Mouse (Mus musculus): ENCODE measurements at regions not wholly inside any gene's neighbourhood (a gene's known extent, or its start where the extent isn't known, plus 50 kb on each side); places are given as distances from the start of the nearest gene placed in this dataset.

DNA sequence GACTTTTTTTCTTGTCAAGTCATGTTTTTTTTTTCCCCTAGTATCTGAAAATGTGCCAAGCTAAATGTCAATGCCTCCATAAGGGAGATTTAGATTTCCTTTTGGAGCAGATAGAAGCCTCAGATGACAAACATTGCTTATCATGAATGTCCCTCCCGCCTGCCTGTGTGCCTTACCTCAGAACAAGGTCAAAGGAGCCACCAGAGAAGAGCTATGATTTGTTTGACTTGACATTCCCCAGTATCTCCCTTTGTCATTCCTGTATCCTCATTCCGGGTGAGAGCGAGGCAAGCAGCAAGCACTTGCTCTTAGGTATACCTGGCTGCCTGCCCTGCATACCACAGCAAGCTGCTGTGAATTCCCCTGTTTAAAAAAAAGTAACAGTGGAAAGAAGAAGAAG, 246.9 kb upstream of the Usp25 start:
- ATAC-seq (ENCODE audit: low read depth) (no peak), DNase-seq (ENCODE audit: low spot score) (peak; percentile 31)
- no peaks in the 10 kb centered on the region for H3K9me3 ChIP-seq (ENCODE audit: control insufficient read depth, low read length)
- no peak overlapping the region for H3K27ac ChIP-seq (replicated peaks; ENCODE audit: low read depth, low read length)
- no peaks in the 10 kb centered on the region for H3K36me3 ChIP-seq (ENCODE audit: control insufficient read depth, insufficient read depth, low read length)
- 59% methylated on average over 3 of the region's 3 CpGs for WGBS
- no peak overlapping the region for H3K4me2 ChIP-seq (ENCODE audit: low read depth, low read length)
- no peaks in the 10 kb centered on the region for H3K27me3 ChIP-seq (replicated peaks; ENCODE audit: control insufficient read depth, insufficient read depth, low read length)
- H3K9ac ChIP-seq (ENCODE audit: low read depth, low read length) = no peak overlapping the region
- H3K4me3 ChIP-seq (ENCODE audit: low read depth, low read length) = no peak overlapping the region
- H3K4me1 ChIP-seq (ENCODE audit: control insufficient read depth, insufficient read depth, low read length) = peaks cover 6% of the 10 kb centered on the region; the same call in 1 of the 2 replicates

DNA sequence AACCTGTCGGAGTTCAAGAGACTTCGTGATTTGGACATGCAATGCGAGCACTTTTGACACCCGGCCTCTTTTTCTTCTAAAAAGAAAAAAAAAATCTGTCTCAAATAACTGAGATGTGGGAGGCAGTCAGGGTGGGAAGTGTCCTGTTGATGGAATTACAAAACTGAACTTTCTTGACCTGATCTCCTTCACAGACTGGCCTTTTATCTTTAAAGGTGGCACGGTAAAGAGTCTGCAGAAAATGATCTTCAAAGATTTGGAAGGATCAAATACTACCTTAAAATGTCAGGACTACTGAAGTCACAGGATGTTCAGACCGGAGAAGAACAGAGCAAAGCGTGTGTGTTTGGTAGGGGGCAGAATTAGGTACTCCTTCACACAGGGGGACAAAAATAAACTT, 248.0 kb upstream of the Usp25 start:
- WGBS = 13% methylated on average over 7 of the region's 7 CpGs
- Histone ChIP-seq H3K4me1 (ENCODE audit: control insufficient read depth, insufficient read depth, low read length) (peaks cover 6% of the 10 kb centered on the region; the same call in 1 of the 2 replicates), H3K4me3 (ENCODE audit: low read depth, low read length) (no peak overlapping the region), H3K27me3 (replicated peaks; ENCODE audit: control insufficient read depth, insufficient read depth, low read length) (no peaks in the 10 kb centered on the region), H3K27ac (replicated peaks; ENCODE audit: low read depth, low read length) (no peak overlapping the region), H3K36me3 (ENCODE audit: control insufficient read depth, insufficient read depth, low read length) (no peaks in the 10 kb centered on the region), H3K9ac (ENCODE audit: low read depth, low read length) (no peak overlapping the region), H3K9me3 (ENCODE audit: control insufficient read depth, low read length) (no peaks in the 10 kb centered on the region), H3K4me2 (ENCODE audit: low read depth, low read length) (peak overlapping the region; percentile 16; the same call in 1 of the 2 replicates)
- DNase-seq (ENCODE audit: low spot score) = no peak
- no peak for ATAC-seq (ENCODE audit: low read depth)

DNA sequence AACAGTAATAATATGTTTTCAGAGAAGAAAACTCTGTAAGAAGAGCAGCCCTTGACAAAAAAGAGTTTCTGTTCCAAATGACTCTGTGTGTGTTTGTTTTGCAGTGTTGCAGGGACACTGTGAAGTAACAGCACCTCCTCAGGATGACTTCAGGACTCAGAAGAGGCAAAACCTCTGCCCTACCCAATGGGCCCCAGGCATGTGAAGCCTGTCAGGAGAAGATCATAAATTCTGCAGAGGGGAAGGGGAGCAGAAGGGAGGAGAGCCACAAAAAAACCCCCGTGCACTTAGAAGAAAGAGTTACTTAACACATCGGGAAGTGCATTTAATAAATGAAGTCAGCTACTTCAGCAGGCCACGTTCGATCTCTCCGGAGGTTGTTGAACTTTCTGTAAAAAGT, 248.5 kb upstream of the Usp25 start:
- H3K9ac ChIP-seq (ENCODE audit: low read depth, low read length) = no peak overlapping the region
- 27% methylated on average over 5 of the region's 5 CpGs for WGBS
- no peak for ATAC-seq (ENCODE audit: low read depth)
- H3K4me1 ChIP-seq (ENCODE audit: control insufficient read depth, insufficient read depth, low read length) = peaks cover 6% of the 10 kb centered on the region; the same call in 1 of the 2 replicates
- H3K9me3 ChIP-seq (ENCODE audit: control insufficient read depth, low read length) = no peaks in the 10 kb centered on the region
- peak overlapping the region; percentile 16; the same call in 1 of the 2 replicates for H3K4me2 ChIP-seq (ENCODE audit: low read depth, low read length)
- H3K36me3 ChIP-seq (ENCODE audit: control insufficient read depth, insufficient read depth, low read length) = no peaks in the 10 kb centered on the region
- no peak overlapping the region for H3K27ac ChIP-seq (replicated peaks; ENCODE audit: low read depth, low read length)
- no peak overlapping the region for H3K4me3 ChIP-seq (ENCODE audit: low read depth, low read length)
- no peaks in the 10 kb centered on the region for H3K27me3 ChIP-seq (replicated peaks; ENCODE audit: control insufficient read depth, insufficient read depth, low read length)
- no peak for DNase-seq (ENCODE audit: low spot score)

DNA sequence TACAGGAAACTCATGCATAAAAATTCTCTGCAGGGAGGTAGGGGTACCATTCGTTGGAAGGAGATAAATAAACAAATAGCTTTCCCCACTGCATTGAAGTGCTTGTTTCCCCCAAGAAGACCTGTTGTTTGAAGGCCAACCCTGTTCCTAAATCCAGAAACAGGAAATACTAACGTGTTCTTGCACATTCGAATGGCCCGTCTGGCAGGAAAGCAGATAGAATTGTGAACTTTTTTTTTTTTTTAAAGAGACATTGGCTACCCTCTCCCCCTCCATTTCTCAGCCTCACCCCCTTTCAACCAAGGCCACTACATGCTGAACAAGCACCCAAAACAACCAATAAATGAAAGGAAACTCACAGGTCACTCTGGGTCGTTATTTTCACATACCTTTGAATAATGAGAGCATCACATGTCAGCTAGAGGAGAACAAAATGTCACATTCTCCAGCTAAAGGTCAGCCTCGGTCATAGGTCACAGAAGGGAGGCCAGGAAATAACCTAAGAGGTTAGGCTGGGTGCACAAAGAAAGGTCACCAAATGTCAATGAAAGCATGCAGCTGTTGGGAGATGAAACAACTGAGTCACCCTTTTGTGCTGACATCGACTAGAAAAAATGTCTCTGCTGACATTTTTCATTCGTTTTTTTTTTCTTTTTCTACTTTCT, 250.8 kb upstream of the Usp25 start:
- no peak for ATAC-seq (ENCODE audit: low read depth)
- WGBS = 9% methylated on average over 8 of the region's 8 CpGs

DNA sequence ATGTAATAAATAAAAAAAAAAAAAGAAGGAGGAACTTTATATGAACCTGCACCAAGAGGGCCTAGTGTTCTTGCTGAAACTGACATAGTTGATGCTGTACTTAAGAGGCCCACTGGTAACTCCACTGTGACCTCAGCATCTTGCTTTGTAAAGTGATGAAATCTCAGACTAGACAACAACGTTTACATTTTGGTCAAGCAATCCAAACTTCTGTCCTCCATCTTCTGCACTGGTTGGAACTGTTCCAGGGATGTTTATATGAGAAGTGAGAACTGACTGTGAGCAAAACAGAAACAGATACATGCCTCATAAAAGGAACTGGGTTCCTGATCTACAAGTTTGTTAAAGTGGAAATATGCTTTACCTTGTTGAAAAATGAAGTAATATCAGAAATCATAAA, 251.7 kb upstream of the Usp25 start:
- H3K27me3 ChIP-seq (replicated peaks; ENCODE audit: control insufficient read depth, insufficient read depth, low read length) = no peaks in the 10 kb centered on the region
- H3K9ac ChIP-seq (ENCODE audit: low read depth, low read length) = no peak overlapping the region
- no peak overlapping the region for H3K27ac ChIP-seq (replicated peaks; ENCODE audit: low read depth, low read length)
- DNase-seq (ENCODE audit: low spot score) (no peak), ATAC-seq (ENCODE audit: low read depth) (no peak)
- no peaks in the 10 kb centered on the region for H3K9me3 ChIP-seq (ENCODE audit: control insufficient read depth, low read length)
- WGBS = 48% methylated on average over 1 of the region's 1 CpGs
- H3K36me3 ChIP-seq (ENCODE audit: control insufficient read depth, insufficient read depth, low read length) = no peaks in the 10 kb centered on the region
- no peak overlapping the region for H3K4me2 ChIP-seq (ENCODE audit: low read depth, low read length)
- no peak overlapping the region for H3K4me3 ChIP-seq (ENCODE audit: low read depth, low read length)
- H3K4me1 ChIP-seq (ENCODE audit: control insufficient read depth, insufficient read depth, low read length) = peaks cover 6% of the 10 kb centered on the region; the same call in 1 of the 2 replicates

More for the DNA sequence above, 250.8 kb upstream of the Usp25 start:
- H3K4me1 ChIP-seq (ENCODE audit: control insufficient read depth, insufficient read depth, low read length) = peaks cover 6% of the 10 kb centered on the region; the same call in 1 of the 2 replicates
- no peak overlapping the region for H3K27ac ChIP-seq (replicated peaks; ENCODE audit: low read depth, low read length)
- no peak for DNase-seq (ENCODE audit: low spot score)
- no peaks in the 10 kb centered on the region for H3K9me3 ChIP-seq (ENCODE audit: control insufficient read depth, low read length)
- H3K4me2 ChIP-seq (ENCODE audit: low read depth, low read length) = no peak overlapping the region
- H3K9ac ChIP-seq (ENCODE audit: low read depth, low read length) = no peak overlapping the region
- no peak overlapping the region for H3K4me3 ChIP-seq (ENCODE audit: low read depth, low read length)
- H3K36me3 ChIP-seq (ENCODE audit: control insufficient read depth, insufficient read depth, low read length) = no peaks in the 10 kb centered on the region
- no peaks in the 10 kb centered on the region for H3K27me3 ChIP-seq (replicated peaks; ENCODE audit: control insufficient read depth, insufficient read depth, low read length)

DNA sequence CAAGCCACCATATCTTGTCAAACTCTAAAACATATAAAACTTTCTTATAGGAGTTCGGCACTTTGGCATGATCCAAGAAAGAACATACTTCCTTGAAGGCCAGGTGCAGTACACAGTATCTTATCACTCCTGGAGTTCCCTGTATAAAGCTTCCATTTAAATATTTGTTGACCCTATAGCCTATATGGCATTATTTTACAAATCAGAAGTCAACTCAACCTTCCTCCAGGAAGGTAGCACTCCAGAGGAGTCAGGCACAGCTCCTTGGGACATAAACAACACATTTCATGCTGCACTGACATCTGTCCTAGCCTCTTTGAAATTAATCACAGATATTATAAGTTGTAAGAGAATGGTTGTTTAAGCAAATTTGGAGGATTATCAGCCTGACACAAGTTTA, 252.5 kb upstream of the Usp25 start:
- Histone ChIP-seq H3K27me3 (replicated peaks; ENCODE audit: control insufficient read depth, insufficient read depth, low read length) (no peaks in the 10 kb centered on the region), H3K36me3 (ENCODE audit: control insufficient read depth, insufficient read depth, low read length) (no peaks in the 10 kb centered on the region), H3K9me3 (ENCODE audit: control insufficient read depth, low read length) (no peaks in the 10 kb centered on the region), H3K4me3 (ENCODE audit: low read depth, low read length) (no peak overlapping the region), H3K4me1 (ENCODE audit: control insufficient read depth, insufficient read depth, low read length) (0 out of 2 replicates have a peak, but pooled peaks cover 3% of the 10 kb centered on the region), H3K27ac (replicated peaks; ENCODE audit: low read depth, low read length) (no peak overlapping the region), H3K4me2 (ENCODE audit: low read depth, low read length) (no peak overlapping the region), H3K9ac (ENCODE audit: low read depth, low read length) (no peak overlapping the region)
- ATAC-seq (ENCODE audit: low read depth) = no peak
- 84% methylated on average over 1 of the region's 1 CpGs for WGBS
- DNase-seq (ENCODE audit: low spot score) = no peak

DNA sequence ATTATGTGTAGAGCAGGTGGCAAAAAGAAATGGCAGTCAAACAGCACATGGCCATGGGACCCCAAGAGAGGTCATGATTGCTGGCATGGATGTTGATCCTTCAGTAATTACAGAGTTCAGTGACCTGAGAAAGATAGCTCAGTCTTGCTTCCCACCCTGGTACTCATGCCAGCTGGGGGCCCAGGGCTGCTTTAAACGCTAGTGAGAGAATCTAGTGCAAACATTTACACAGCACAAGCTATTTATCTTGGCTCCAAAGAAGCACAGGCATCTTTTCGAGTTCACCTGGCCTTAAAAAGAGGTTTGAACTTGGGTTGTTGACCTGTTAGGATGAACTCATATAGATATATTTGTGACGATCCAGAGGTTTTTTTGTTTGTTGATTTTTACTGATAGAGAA, 258.6 kb upstream of the Usp25 start:
- DNase-seq (ENCODE audit: low spot score) (no peak), ATAC-seq (ENCODE audit: low read depth) (no peak)
- H3K4me3 ChIP-seq (ENCODE audit: low read depth, low read length) = no peak overlapping the region
- no peaks in the 10 kb centered on the region for H3K36me3 ChIP-seq (ENCODE audit: control insufficient read depth, insufficient read depth, low read length)
- H3K4me1 ChIP-seq (ENCODE audit: control insufficient read depth, insufficient read depth, low read length) = no peaks in the 10 kb centered on the region
- no peak overlapping the region for H3K9ac ChIP-seq (ENCODE audit: low read depth, low read length)
- no peaks in the 10 kb centered on the region for H3K27me3 ChIP-seq (replicated peaks; ENCODE audit: control insufficient read depth, insufficient read depth, low read length)
- WGBS = 54% methylated on average over 3 of the region's 3 CpGs
- no peak overlapping the region for H3K4me2 ChIP-seq (ENCODE audit: low read depth, low read length)
- H3K9me3 ChIP-seq (ENCODE audit: control insufficient read depth, low read length) = no peaks in the 10 kb centered on the region
- H3K27ac ChIP-seq (replicated peaks; ENCODE audit: low read depth, low read length) = no peak overlapping the region

DNA sequence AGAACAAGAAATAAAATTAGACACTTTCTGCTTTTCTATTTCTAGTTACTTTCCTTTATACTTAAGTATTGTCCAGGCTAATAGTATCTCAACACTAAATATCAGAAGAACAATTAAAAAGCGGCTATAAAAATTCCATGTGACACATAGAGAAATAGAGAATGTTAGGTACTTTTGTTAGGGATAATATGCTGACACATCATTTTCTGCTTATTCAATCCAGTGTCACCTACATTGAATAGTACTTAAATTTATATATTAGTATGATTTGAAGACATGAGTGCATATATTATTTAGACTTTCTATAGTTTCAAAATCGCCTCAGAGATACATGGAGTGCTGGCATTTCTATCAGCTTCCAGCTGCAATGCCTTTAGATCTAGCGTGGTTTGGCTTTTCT, 267.1 kb upstream of the Usp25 start:
- H3K27ac ChIP-seq (replicated peaks; ENCODE audit: low read depth, low read length) = no peak overlapping the region
- no peaks in the 10 kb centered on the region for H3K27me3 ChIP-seq (replicated peaks; ENCODE audit: control insufficient read depth, insufficient read depth, low read length)
- ATAC-seq (ENCODE audit: low read depth) (no peak), DNase-seq (ENCODE audit: low spot score) (no peak)
- H3K9ac ChIP-seq (ENCODE audit: low read depth, low read length) = no peak overlapping the region
- H3K36me3 ChIP-seq (ENCODE audit: control insufficient read depth, insufficient read depth, low read length) = no peaks in the 10 kb centered on the region
- no peak overlapping the region for H3K4me2 ChIP-seq (ENCODE audit: low read depth, low read length)
- WGBS = 94% methylated on average over 3 of the region's 3 CpGs
- no peaks in the 10 kb centered on the region for H3K4me1 ChIP-seq (ENCODE audit: control insufficient read depth, insufficient read depth, low read length)
- no peak overlapping the region for H3K4me3 ChIP-seq (ENCODE audit: low read depth, low read length)
- H3K9me3 ChIP-seq (ENCODE audit: control insufficient read depth, low read length) = no peaks in the 10 kb centered on the region

DNA sequence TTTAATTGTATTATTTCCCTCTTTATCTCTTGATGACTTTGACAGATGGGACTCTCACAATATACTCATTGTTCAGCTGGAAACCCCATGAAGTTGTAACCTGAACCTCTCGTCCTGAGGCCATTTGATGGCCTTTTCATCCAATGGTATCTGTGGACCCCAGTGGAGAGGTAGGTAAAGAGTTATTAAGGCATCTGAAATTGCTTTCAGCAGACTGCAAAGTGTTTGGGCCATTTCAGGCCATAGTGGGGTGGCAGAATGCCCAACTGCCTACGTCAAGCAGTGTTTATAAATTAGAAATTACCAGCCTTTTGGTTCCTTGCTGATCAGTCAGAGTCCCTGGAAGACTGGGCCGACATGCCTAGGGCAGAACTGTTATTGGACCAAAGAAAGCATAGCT, 272.4 kb upstream of the Usp25 start:
- ATAC-seq (ENCODE audit: low read depth) = no peak; the same call in 1 of the 2 replicates

More for the DNA sequence above, 272.4 kb upstream of the Usp25 start:
- WGBS = 40% methylated on average over 3 of the region's 3 CpGs
- Histone ChIP-seq H3K4me1 (ENCODE audit: control insufficient read depth, insufficient read depth, low read length) (no peaks in the 10 kb centered on the region), H3K9ac (ENCODE audit: low read depth, low read length) (no peak overlapping the region), H3K4me3 (ENCODE audit: low read depth, low read length) (no peak overlapping the region), H3K4me2 (ENCODE audit: low read depth, low read length) (no peak overlapping the region), H3K9me3 (ENCODE audit: control insufficient read depth, low read length) (no peaks in the 10 kb centered on the region), H3K36me3 (ENCODE audit: control insufficient read depth, insufficient read depth, low read length) (no peaks in the 10 kb centered on the region), H3K27me3 (replicated peaks; ENCODE audit: control insufficient read depth, insufficient read depth, low read length) (no peaks in the 10 kb centered on the region), H3K27ac (replicated peaks; ENCODE audit: low read depth, low read length) (no peak overlapping the region)
- DNase-seq (ENCODE audit: low spot score) = no peak
